Mouse (Mus musculus) MEL (cell line): ENCODE data around the gene Olfr582. TPM values are rescaled to one million over a fixed set of nuclear protein-coding genes. Genes with fewer than 3 reads are reported as not detected.

ENCODE experiments used
- polyA plus RNA-seq, 2 experiments: library from polyadenylated mRNA; stranded (reverse) in 1 of 2; unstranded in 1 of 2; fragments of >175 nt in 1 of 2; fragments of >200 nt in 1 of 2; gene quantifications; 2 replicates each; pipeline versions ENCODE4 v1.2.1 to v1.2.4; 2012; ENCODE audit warnings: low replicate concordance in 2 of 2, low read depth in 1 of 2; ENCODE audit not compliant: insufficient read length in 2 of 2, insufficient read depth in 1 of 2, missing spikeins in 1 of 2
- total RNA-seq: library from RNA; depleted of rRNA; stranded (reverse); fragments of 300-350 nt; gene quantifications from 2 replicates; pipeline ENCODE4 v1.2.3, GENCODE M21; 2012; rRNA removed

Gene Olfr582
- total and polyA plus RNA-seq, 3 experiments = not detected

Other genes starting within 250 kb of the Olfr582 start
- gene Olfr564, start 234.5 kb upstream of the Olfr582 start, total RNA-seq = not detected in 2 replicates
- not detected for gene Olfr564, start 234.5 kb upstream of the Olfr582 start, polyA plus RNA-seq
- not detected in 2 replicates for gene Olfr566, start 179.3 kb upstream of the Olfr582 start, total RNA-seq
- gene Olfr566, start 179.3 kb upstream of the Olfr582 start, polyA plus RNA-seq = not detected
- not detected in 2 replicates for gene Olfr568, start 160.9 kb upstream of the Olfr582 start, total RNA-seq
- gene Olfr568, start 160.9 kb upstream of the Olfr582 start, polyA plus RNA-seq = not detected
- not detected in 2 replicates for gene Olfr569, start 147.1 kb upstream of the Olfr582 start, total RNA-seq
- not detected for gene Olfr569, start 147.1 kb upstream of the Olfr582 start, polyA plus RNA-seq
- gene Olfr570, start 143.4 kb upstream of the Olfr582 start, total RNA-seq = not detected in 2 replicates
- gene Olfr570, start 143.4 kb upstream of the Olfr582 start, polyA plus RNA-seq = not detected
- gene Olfr571, start 120.5 kb upstream of the Olfr582 start, total RNA-seq = not detected in 2 replicates
- gene Olfr571, start 120.5 kb upstream of the Olfr582 start, polyA plus RNA-seq = not detected
- gene Olfr572, start 113.6 kb upstream of the Olfr582 start, total RNA-seq = not detected in 2 replicates
- not detected for gene Olfr572, start 113.6 kb upstream of the Olfr582 start, polyA plus RNA-seq
- not detected in 2 replicates for gene Olfr573-ps1, start 95.4 kb upstream of the Olfr582 start, total RNA-seq
- not detected for gene Olfr573-ps1, start 95.4 kb upstream of the Olfr582 start, polyA plus RNA-seq
- gene Olfr574, start 89.6 kb upstream of the Olfr582 start, total RNA-seq = not detected in 2 replicates
- gene Olfr574, start 89.6 kb upstream of the Olfr582 start, polyA plus RNA-seq = not detected
- not detected in 2 replicates for gene Olfr575, start 79.2 kb upstream of the Olfr582 start, total RNA-seq
- gene Olfr575, start 79.2 kb upstream of the Olfr582 start, polyA plus RNA-seq = not detected
- not detected in 2 replicates for gene Olfr576, start 75.4 kb upstream of the Olfr582 start, total RNA-seq
- gene Olfr576, start 75.4 kb upstream of the Olfr582 start, polyA plus RNA-seq = not detected
- gene Olfr577, start 62.1 kb upstream of the Olfr582 start, total RNA-seq = not detected in 2 replicates
- not detected for gene Olfr577, start 62.1 kb upstream of the Olfr582 start, polyA plus RNA-seq
- gene Olfr578, start 48.7 kb upstream of the Olfr582 start, total RNA-seq = not detected in 2 replicates
- gene Olfr578, start 48.7 kb upstream of the Olfr582 start, polyA plus RNA-seq = not detected
- gene Olfr583, start 13.3 kb downstream of the Olfr582 start, total RNA-seq = not detected in 2 replicates
- gene Olfr583, start 13.3 kb downstream of the Olfr582 start, polyA plus RNA-seq = not detected
- gene Olfr584, start 43.9 kb downstream of the Olfr582 start, total RNA-seq = not detected in 2 replicates
- gene Olfr584, start 43.9 kb downstream of the Olfr582 start, polyA plus RNA-seq = not detected
- gene Olfr585, start 59.7 kb downstream of the Olfr582 start, total RNA-seq = not detected in 2 replicates
- not detected for gene Olfr585, start 59.7 kb downstream of the Olfr582 start, polyA plus RNA-seq
- gene Olfr586, start 87.6 kb downstream of the Olfr582 start, total RNA-seq = not detected in 2 replicates
- gene Olfr586, start 87.6 kb downstream of the Olfr582 start, polyA plus RNA-seq = not detected
- not detected in 2 replicates for gene Olfr588-ps1, start 102.9 kb downstream of the Olfr582 start, total RNA-seq
- not detected for gene Olfr588-ps1, start 102.9 kb downstream of the Olfr582 start, polyA plus RNA-seq
- gene Olfr589, start 118.3 kb downstream of the Olfr582 start, total RNA-seq = not detected in 2 replicates
- not detected for gene Olfr589, start 118.3 kb downstream of the Olfr582 start, polyA plus RNA-seq
- not detected in 2 replicates for gene Olfr591, start 140.3 kb downstream of the Olfr582 start, total RNA-seq
- gene Olfr591, start 140.3 kb downstream of the Olfr582 start, polyA plus RNA-seq = not detected
- not detected in 2 replicates for gene Olfr592, start 146.8 kb downstream of the Olfr582 start, total RNA-seq
- not detected for gene Olfr592, start 146.8 kb downstream of the Olfr582 start, polyA plus RNA-seq
- not detected in 2 replicates for gene Olfr593, start 173.8 kb downstream of the Olfr582 start, total RNA-seq
- not detected for gene Olfr593, start 173.8 kb downstream of the Olfr582 start, polyA plus RNA-seq
- not detected in 2 replicates for gene Olfr594, start 179.0 kb downstream of the Olfr582 start, total RNA-seq
- gene Olfr594, start 179.0 kb downstream of the Olfr582 start, polyA plus RNA-seq = not detected
- gene Usp17ld, start 214.5 kb downstream of the Olfr582 start, total RNA-seq = not detected in 2 replicates
- gene Usp17ld, start 214.5 kb downstream of the Olfr582 start, polyA plus RNA-seq = not detected